Mouse (Mus musculus): ENCODE data around the gene Gpr27. TPM values are rescaled to one million over a fixed set of nuclear protein-coding genes. Genes with fewer than 3 reads are reported as not detected.

Gpr27 gene
- polyA plus RNA-seq (2014; fragmentation: Nextera tagmentation; extraction: Ambion mirVana), result 3.0 and 3.8 TPM in 2 replicates

- H3K27me3 ChIP-seq (ENCODE audit: control insufficient read depth, insufficient read depth, low read length), result peaks cover 44% of the 10 kb centered on the region
- H3K4me1 ChIP-seq (ENCODE audit: control insufficient read depth, insufficient read depth, low read length), result peaks cover 13% of the 10 kb centered on the region
- WGBS, result under 1% methylated on average over 56 of the region's 112 CpGs
- no peaks in the 10 kb centered on the region for H3K36me3 ChIP-seq (ENCODE audit: control insufficient read depth, insufficient read depth, low read length)
- H3K9ac ChIP-seq (ENCODE audit: low read length), result peak within 1 kb of the TSS; percentile 74
- no peaks in the 10 kb centered on the region for H3K9me3 ChIP-seq (ENCODE audit: control insufficient read depth, low read length)
- DNase-seq (ENCODE audit: low spot score, missing footprints) (peak; percentile 96), ATAC-seq (ENCODE audit: low FRiP score) (peak; percentile 79)
- H3K4me2 ChIP-seq, result peak within 1 kb of the TSS; percentile 81
- H3K4me3 ChIP-seq (ENCODE audit: low read depth, low read length), result peak within 1 kb of the TSS; percentile 73
- peak within 1 kb of the TSS; percentile 44 for H3K27ac ChIP-seq (ENCODE audit: low read depth, low read length)
These were observed at the start of gene Gpr27 for GRCm38 (mm10) chr6:99692206-99692915. Gene Gpr27 (plus strand): TSS chr6:99692679.

DNA sequence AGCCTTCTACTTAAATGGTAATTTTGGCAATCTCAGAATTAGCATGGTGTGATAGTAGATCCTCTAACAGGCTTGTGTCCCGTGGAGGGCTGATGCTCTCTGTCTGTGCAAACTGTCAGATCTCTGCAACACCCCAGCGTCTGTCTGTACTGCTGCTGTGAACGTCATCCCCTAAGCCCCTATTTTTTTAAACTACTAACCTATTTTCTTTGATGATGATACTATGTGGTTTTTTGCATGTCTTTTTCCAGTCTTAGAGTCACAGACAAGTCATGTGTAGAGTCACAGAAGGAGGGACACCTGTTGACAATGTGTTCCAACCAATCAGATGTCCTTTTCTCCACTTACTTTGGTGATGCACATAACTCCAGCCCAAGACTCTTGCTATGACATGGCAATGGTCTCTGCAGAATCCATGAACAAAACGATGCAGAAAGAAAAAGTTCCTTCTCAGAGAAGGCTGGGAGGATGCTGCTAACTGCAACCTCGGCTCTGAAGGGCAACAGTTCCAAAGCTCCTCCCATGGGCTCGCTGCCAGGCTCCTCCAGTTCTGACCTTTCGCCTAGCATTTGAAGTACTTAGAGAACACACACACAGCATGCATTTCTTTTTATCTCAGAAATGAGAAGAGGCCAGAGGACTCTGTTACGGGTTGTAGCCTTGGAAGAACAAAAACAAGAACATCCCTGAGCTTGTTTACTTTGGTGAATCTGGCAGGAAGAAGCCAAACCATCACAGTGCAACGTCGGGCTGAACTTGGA, 48.9 kb upstream of the Gpr27 start:
- no peak overlapping the region for H3K27ac ChIP-seq (ENCODE audit: low read depth, low read length)
- no peak overlapping the region for H3K4me3 ChIP-seq (ENCODE audit: low read depth, low read length)
- no peak overlapping the region for H3K4me2 ChIP-seq
- no peaks in the 10 kb centered on the region for H3K4me1 ChIP-seq (ENCODE audit: control insufficient read depth, insufficient read depth, low read length)
- no peaks in the 10 kb centered on the region for H3K9me3 ChIP-seq (ENCODE audit: control insufficient read depth, low read length)
- no peak for ATAC-seq (ENCODE audit: low FRiP score)
- no peaks in the 10 kb centered on the region for H3K36me3 ChIP-seq (ENCODE audit: control insufficient read depth, insufficient read depth, low read length)
- no peak overlapping the region for H3K9ac ChIP-seq (ENCODE audit: low read length)
- peak; percentile 61 for DNase-seq (ENCODE audit: low spot score, missing footprints)
- 70% methylated on average over 10 of the region's 10 CpGs for WGBS
- H3K27me3 ChIP-seq (ENCODE audit: control insufficient read depth, insufficient read depth, low read length), result no peaks in the 10 kb centered on the region

GRCm38 (mm10) chr6:99644386-99644785, 48.1 kb upstream of the Gpr27 start:
- Histone ChIP-seq H3K4me2 (no peak overlapping the region), H3K36me3 (ENCODE audit: control insufficient read depth, insufficient read depth, low read length) (no peaks in the 10 kb centered on the region), H3K27ac (ENCODE audit: low read depth, low read length) (no peak overlapping the region), H3K9me3 (ENCODE audit: control insufficient read depth, low read length) (no peaks in the 10 kb centered on the region), H3K27me3 (ENCODE audit: control insufficient read depth, insufficient read depth, low read length) (no peaks in the 10 kb centered on the region), H3K4me3 (ENCODE audit: low read depth, low read length) (no peak overlapping the region), H3K9ac (ENCODE audit: low read length) (no peak overlapping the region), H3K4me1 (ENCODE audit: control insufficient read depth, insufficient read depth, low read length) (no peaks in the 10 kb centered on the region)
- ATAC-seq (ENCODE audit: low FRiP score) (no peak), DNase-seq (ENCODE audit: low spot score, missing footprints) (peak; percentile 54)
- WGBS, result 88% methylated on average over 5 of the region's 5 CpGs

- no peaks in the 10 kb centered on the region for H3K36me3 ChIP-seq (ENCODE audit: control insufficient read depth, insufficient read depth, low read length)
- H3K4me2 ChIP-seq, result no peak overlapping the region
- H3K4me3 ChIP-seq (ENCODE audit: low read depth, low read length), result no peak overlapping the region
- no peak overlapping the region for H3K9ac ChIP-seq (ENCODE audit: low read length)
- no peaks in the 10 kb centered on the region for H3K9me3 ChIP-seq (ENCODE audit: control insufficient read depth, low read length)
- H3K27ac ChIP-seq (ENCODE audit: low read depth, low read length), result no peak overlapping the region
- 86% methylated on average over 5 of the region's 5 CpGs for WGBS
- no peak for ATAC-seq (ENCODE audit: low FRiP score)
- H3K27me3 ChIP-seq (ENCODE audit: control insufficient read depth, insufficient read depth, low read length), result no peaks in the 10 kb centered on the region
- peak; percentile 75 for DNase-seq (ENCODE audit: low spot score, missing footprints)
- H3K4me1 ChIP-seq (ENCODE audit: control insufficient read depth, insufficient read depth, low read length), result no peaks in the 10 kb centered on the region
These were observed 47.6 kb upstream of the Gpr27 start for GRCm38 (mm10) chr6:99644876-99645275.

- ATAC-seq (ENCODE audit: low FRiP score), result peak; percentile 40; the same call in 1 of the 2 replicates
- Histone ChIP-seq H3K4me3 (ENCODE audit: low read depth, low read length) (no peak overlapping the region), H3K27ac (ENCODE audit: low read depth, low read length) (no peak overlapping the region), H3K4me1 (ENCODE audit: control insufficient read depth, insufficient read depth, low read length) (no peaks in the 10 kb centered on the region), H3K36me3 (ENCODE audit: control insufficient read depth, insufficient read depth, low read length) (no peaks in the 10 kb centered on the region), H3K9ac (ENCODE audit: low read length) (no peak overlapping the region), H3K4me2 (no peak overlapping the region), H3K27me3 (ENCODE audit: control insufficient read depth, insufficient read depth, low read length) (no peaks in the 10 kb centered on the region), H3K9me3 (ENCODE audit: control insufficient read depth, low read length) (no peaks in the 10 kb centered on the region)
- 65% methylated on average over 10 of the region's 10 CpGs for WGBS
- peak; percentile 45 for DNase-seq (ENCODE audit: low spot score, missing footprints)
These were observed 46.1 kb upstream of the Gpr27 start for GRCm38 (mm10) chr6:99646344-99646743.

DNA sequence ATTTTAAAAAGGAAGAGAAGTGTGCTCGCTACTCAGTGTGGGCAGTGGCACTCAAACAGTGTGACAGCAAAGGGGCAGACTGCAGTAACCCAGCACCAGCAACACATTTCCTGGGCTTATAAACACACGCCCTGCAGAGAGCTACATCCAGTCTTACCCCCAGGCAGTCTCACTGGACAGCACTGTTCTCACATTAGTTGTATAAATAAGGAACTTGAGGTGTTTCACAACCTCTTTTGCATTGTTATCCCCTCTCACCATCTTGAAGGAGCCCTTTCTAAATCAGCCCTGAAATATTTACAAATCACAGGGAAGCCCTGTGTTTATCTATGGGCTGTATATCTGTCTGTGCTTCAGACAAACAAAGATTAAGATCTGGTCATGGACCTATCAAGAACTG, 43.2 kb upstream of the Gpr27 start:
- WGBS, result 72% methylated on average over 2 of the region's 2 CpGs
- H3K4me2 ChIP-seq, result no peak overlapping the region
- no peak for ATAC-seq (ENCODE audit: low FRiP score)
- H3K4me1 ChIP-seq (ENCODE audit: control insufficient read depth, insufficient read depth, low read length), result no peaks in the 10 kb centered on the region
- H3K36me3 ChIP-seq (ENCODE audit: control insufficient read depth, insufficient read depth, low read length), result no peaks in the 10 kb centered on the region
- H3K9ac ChIP-seq (ENCODE audit: low read length), result no peak overlapping the region
- H3K27me3 ChIP-seq (ENCODE audit: control insufficient read depth, insufficient read depth, low read length), result no peaks in the 10 kb centered on the region
- no peaks in the 10 kb centered on the region for H3K9me3 ChIP-seq (ENCODE audit: control insufficient read depth, low read length)
- no peak overlapping the region for H3K27ac ChIP-seq (ENCODE audit: low read depth, low read length)
- H3K4me3 ChIP-seq (ENCODE audit: low read depth, low read length), result no peak overlapping the region
- peak; percentile 10 for DNase-seq (ENCODE audit: low spot score, missing footprints)

- H3K4me3 ChIP-seq (ENCODE audit: low read depth, low read length), result no peak overlapping the region
- H3K9ac ChIP-seq (ENCODE audit: low read length), result no peak overlapping the region
- no peak overlapping the region for H3K4me2 ChIP-seq
- H3K4me1 ChIP-seq (ENCODE audit: control insufficient read depth, insufficient read depth, low read length), result no peaks in the 10 kb centered on the region
- H3K36me3 ChIP-seq (ENCODE audit: control insufficient read depth, insufficient read depth, low read length), result no peaks in the 10 kb centered on the region
- no peak overlapping the region for H3K27ac ChIP-seq (ENCODE audit: low read depth, low read length)
- DNase-seq (ENCODE audit: low spot score, missing footprints), result peak; percentile 77
- H3K9me3 ChIP-seq (ENCODE audit: control insufficient read depth, low read length), result no peaks in the 10 kb centered on the region
- WGBS, result 92% methylated on average over 2 of the region's 2 CpGs
- H3K27me3 ChIP-seq (ENCODE audit: control insufficient read depth, insufficient read depth, low read length), result no peaks in the 10 kb centered on the region
- no peak for ATAC-seq (ENCODE audit: low FRiP score)
These were observed 40.1 kb upstream of the Gpr27 start for GRCm38 (mm10) chr6:99652341-99652740.

- 60% methylated on average over 5 of the region's 5 CpGs for WGBS
- Histone ChIP-seq H3K27ac (ENCODE audit: low read depth, low read length) (no peak overlapping the region), H3K4me3 (ENCODE audit: low read depth, low read length) (no peak overlapping the region), H3K27me3 (ENCODE audit: control insufficient read depth, insufficient read depth, low read length) (no peaks in the 10 kb centered on the region), H3K4me2 (no peak overlapping the region), H3K4me1 (ENCODE audit: control insufficient read depth, insufficient read depth, low read length) (no peaks in the 10 kb centered on the region), H3K36me3 (ENCODE audit: control insufficient read depth, insufficient read depth, low read length) (no peaks in the 10 kb centered on the region), H3K9me3 (ENCODE audit: control insufficient read depth, low read length) (no peaks in the 10 kb centered on the region), H3K9ac (ENCODE audit: low read length) (no peak overlapping the region)
- DNase-seq (ENCODE audit: low spot score, missing footprints) (peak; percentile 79), ATAC-seq (ENCODE audit: low FRiP score) (no peak)
These were observed 38.1 kb upstream of the Gpr27 start for GRCm38 (mm10) chr6:99654343-99654742.

GRCm38 (mm10) chr6:99655488-99655887, 37.0 kb upstream of the Gpr27 start:
- DNase-seq (ENCODE audit: low spot score, missing footprints), result peak; percentile 53
- no peaks in the 10 kb centered on the region for H3K4me1 ChIP-seq (ENCODE audit: control insufficient read depth, insufficient read depth, low read length)
- H3K9me3 ChIP-seq (ENCODE audit: control insufficient read depth, low read length), result no peaks in the 10 kb centered on the region
- H3K27ac ChIP-seq (ENCODE audit: low read depth, low read length), result no peak overlapping the region
- no peaks in the 10 kb centered on the region for H3K27me3 ChIP-seq (ENCODE audit: control insufficient read depth, insufficient read depth, low read length)
- no peak overlapping the region for H3K4me3 ChIP-seq (ENCODE audit: low read depth, low read length)
- no peak for ATAC-seq (ENCODE audit: low FRiP score)
- WGBS, result 57% methylated on average over 7 of the region's 7 CpGs
- no peak overlapping the region for H3K9ac ChIP-seq (ENCODE audit: low read length)
- H3K4me2 ChIP-seq, result no peak overlapping the region
- H3K36me3 ChIP-seq (ENCODE audit: control insufficient read depth, insufficient read depth, low read length), result no peaks in the 10 kb centered on the region

Data from midbrain, embryonic 11.5 days (tissue).